16 mouse cellular contexts compared by ENCODE assay signal in the genomic region with DNA sequence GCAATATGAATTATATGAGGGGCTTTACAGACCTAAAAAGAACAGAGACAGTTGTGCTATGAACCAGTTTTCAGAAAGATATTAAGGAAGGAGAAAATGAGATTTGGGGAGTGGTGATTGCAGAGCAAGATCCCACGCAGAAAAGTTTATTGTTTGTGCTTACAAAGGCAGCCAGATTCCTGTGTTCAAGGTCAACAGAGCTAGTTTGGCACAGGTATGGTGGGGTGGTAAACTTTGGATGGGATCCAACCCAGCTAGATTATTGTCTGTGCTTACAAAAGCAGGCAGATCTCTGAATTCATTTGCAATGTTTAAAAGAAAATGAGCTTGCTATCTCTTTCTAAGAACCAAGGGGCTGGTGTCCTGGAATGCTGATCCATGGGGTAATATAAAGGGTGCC.
"Had no signal": no experiment of that assay in that cellular context is flagged by ENCODE, and none has a peak within 500 bp of the region (broad histone marks: within the 10 kb centered on the region; RNA-seq: fewer than 3 reads in every experiment).

No protein-coding gene starts in this region.

- H3K27ac ChIP-seq: neural tube, embryonic 13.5 days; neural tube, embryonic 15.5 days; stomach, embryonic 15.5 days; stomach, postnatal 0 days had no signal

- H3K27me3 ChIP-seq: neural tube, embryonic 13.5 days; neural tube, embryonic 15.5 days; stomach, embryonic 15.5 days had no signal

- DNase-seq: retina, postnatal 1 day; right cerebral cortex, adult 18-20 months; right cerebral cortex, postnatal 14 days; right cerebral cortex, postnatal 25 days; right cerebral cortex, postnatal 4 days; spleen, adult 18-20 months; thymus, adult 18-20 months; thymus, adult 2 months; thymus, postnatal 14 days; thymus, postnatal 25 days; thymus, postnatal 36 days; thymus, postnatal 4 days had no signal

- H3K9ac ChIP-seq: neural tube, embryonic 13.5 days; neural tube, embryonic 15.5 days; stomach, embryonic 15.5 days had no signal

- H3K9me3 ChIP-seq: stomach, embryonic 15.5 days had no signal

- H3K36me3 ChIP-seq: neural tube, embryonic 13.5 days; neural tube, embryonic 15.5 days; stomach, embryonic 15.5 days had no signal

- H3K4me1 ChIP-seq: neural tube, embryonic 13.5 days; neural tube, embryonic 15.5 days; stomach, embryonic 15.5 days had no signal

- H3K4me3 ChIP-seq: neural tube, embryonic 13.5 days; neural tube, embryonic 15.5 days; stomach, embryonic 15.5 days had no signal
